Comparison of ENCODE assay signal across 26 mouse cellular contexts in genomic region chr11:33890382-33890781, GRCm38 (mm10).
"Had no signal": no experiment of that assay in that cellular context is flagged by ENCODE, and none has a peak within 500 bp of the region (broad histone marks: within the 10 kb centered on the region; RNA-seq: fewer than 3 reads in every experiment).

No protein-coding gene starts in this region.

- DNase-seq: gastrocnemius, adult 2 months; gastrocnemius, postnatal 10 days; gastrocnemius, postnatal 25 days; heart, adult 2 months; heart, postnatal 4 days; kidney, adult 18-20 months; kidney, adult 8-10 months; kidney, postnatal 10 days; kidney, postnatal 25 days; kidney, postnatal 4 days; liver; liver, embryonic 13.5 days had no signal

- H3K27ac ChIP-seq: gastrocnemius, adult 2 months; heart, adult 2 months; heart, embryonic 13.5 days; heart, embryonic 15.5 days; hindbrain, embryonic 10.5 days; hindbrain, embryonic 12.5 days; hindbrain, embryonic 15.5 days; intestine, embryonic 15.5 days; layer of hippocampus, adult 2 months; left cerebral cortex, adult 2 months; limb, embryonic 10.5 days; limb, embryonic 12.5 days; liver, embryonic 13.5 days had no signal

- H3K4me1 ChIP-seq: heart, embryonic 13.5 days; heart, embryonic 15.5 days; hindbrain, embryonic 10.5 days; hindbrain, embryonic 12.5 days; hindbrain, embryonic 15.5 days; intestine, embryonic 15.5 days; limb, embryonic 10.5 days; limb, embryonic 12.5 days; liver, embryonic 13.5 days had no signal

- H3K9me3 ChIP-seq: heart, embryonic 13.5 days; heart, embryonic 15.5 days; hindbrain, embryonic 10.5 days; hindbrain, embryonic 12.5 days; hindbrain, embryonic 15.5 days; intestine, embryonic 15.5 days; limb, embryonic 10.5 days; limb, embryonic 12.5 days; liver, embryonic 13.5 days had no signal

- H3K36me3 ChIP-seq: heart, embryonic 13.5 days; heart, embryonic 15.5 days; hindbrain, embryonic 10.5 days; hindbrain, embryonic 12.5 days; hindbrain, embryonic 15.5 days; intestine, embryonic 15.5 days; limb, embryonic 10.5 days; limb, embryonic 12.5 days; liver, embryonic 13.5 days had no signal

- H3K4me2 ChIP-seq: heart, embryonic 11.5 days; heart, embryonic 13.5 days; heart, embryonic 15.5 days; hindbrain, embryonic 12.5 days; hindbrain, embryonic 15.5 days; intestine, embryonic 15.5 days; limb, embryonic 12.5 days; liver, embryonic 11.5 days; liver, embryonic 13.5 days had no signal

- H3K27me3 ChIP-seq: heart, embryonic 13.5 days; heart, embryonic 15.5 days; hindbrain, embryonic 12.5 days; hindbrain, embryonic 15.5 days; intestine, embryonic 15.5 days; limb, embryonic 12.5 days; liver, embryonic 13.5 days had no signal

- H3K4me3 ChIP-seq: gastrocnemius, adult 2 months; heart, adult 2 months; heart, embryonic 13.5 days; heart, embryonic 15.5 days; hindbrain, embryonic 10.5 days; hindbrain, embryonic 12.5 days; hindbrain, embryonic 15.5 days; intestine, embryonic 15.5 days; layer of hippocampus, adult 2 months; left cerebral cortex, adult 2 months; limb, embryonic 10.5 days; limb, embryonic 12.5 days; liver, embryonic 13.5 days had no signal

- ATAC-seq: inflammation-experienced regulatory T-cells, adult 6 months; intestine, embryonic 15.5 days; intestine, postnatal 0 days had no signal

- H3K9ac ChIP-seq: heart, embryonic 13.5 days; heart, embryonic 15.5 days; hindbrain, embryonic 12.5 days; hindbrain, embryonic 15.5 days; intestine, embryonic 15.5 days; limb, embryonic 12.5 days; liver, embryonic 13.5 days had no signal
